Mouse (Mus musculus): ENCODE data around the gene Rin1. TPM values are rescaled to one million over a fixed set of nuclear protein-coding genes. Genes with fewer than 3 reads are reported as not detected.
A peak's percentile ranks its signal among the peaks of the same experiment; 100 is the strongest.

Rin1 gene
- polyA plus RNA-seq, 1 experiment from 2014 or later = 1.2 TPM

GRCm38 (mm10) chr19:5056251-5056650 lies 6.0 kb downstream of the Rin1 start:
- no peaks in the 10 kb centered on the region for H3K36me3 ChIP-seq (replicated peaks; ENCODE audit: control insufficient read depth, insufficient read depth, low read depth, low read length)
- peaks cover 22% of the 10 kb centered on the region for H3K4me1 ChIP-seq (ENCODE audit: control insufficient read depth, insufficient read depth, low read length)
- no peak overlapping the region for H3K4me3 ChIP-seq (ENCODE audit: low read depth, low read length)
- 10% methylated on average over 6 of the region's 6 CpGs for WGBS
- peak overlapping the region; percentile 15; the same call in 1 of the 2 replicates for H3K9ac ChIP-seq (replicated peaks; ENCODE audit: low read length)
- H3K4me2 ChIP-seq (ENCODE audit: low read depth, low read length) = no peak overlapping the region
- no peaks in the 10 kb centered on the region for H3K9me3 ChIP-seq (replicated peaks; ENCODE audit: control insufficient read depth, low read length)
- DNase-seq (ENCODE audit: low spot score) = peak; percentile 89
- no peak overlapping the region for H3K27ac ChIP-seq (replicated peaks; ENCODE audit: low read depth, low read length)
- no peak; the same call in 1 of the 2 replicates for ATAC-seq (replicated peaks; ENCODE audit: insufficient number of reproducible peaks, low FRiP score, low TSS enrichment, low read depth)
- H3K27me3 ChIP-seq (ENCODE audit: control insufficient read depth, insufficient read depth, low read length) = peaks cover 23% of the 10 kb centered on the region

- H3K9me3 ChIP-seq (replicated peaks; ENCODE audit: control insufficient read depth, low read length) = no peaks in the 10 kb centered on the region
- H3K4me2 ChIP-seq (ENCODE audit: low read depth, low read length) = no peak overlapping the region
- H3K9ac ChIP-seq (replicated peaks; ENCODE audit: low read length) = no peak overlapping the region
- 23% methylated on average over 16 of the region's 16 CpGs for WGBS
- no peak for DNase-seq (ENCODE audit: low spot score)
- no peak overlapping the region; the same call in 1 of the 2 replicates for H3K27ac ChIP-seq (replicated peaks; ENCODE audit: low read depth, low read length)
- no peak overlapping the region for H3K4me3 ChIP-seq (ENCODE audit: low read depth, low read length)
- no peak for ATAC-seq (replicated peaks; ENCODE audit: insufficient number of reproducible peaks, low FRiP score, low TSS enrichment, low read depth)
- H3K27me3 ChIP-seq (ENCODE audit: control insufficient read depth, insufficient read depth, low read length) = peaks cover 6% of the 10 kb centered on the region; the same call in 1 of the 2 replicates
- peaks cover 22% of the 10 kb centered on the region for H3K4me1 ChIP-seq (ENCODE audit: control insufficient read depth, insufficient read depth, low read length)
- H3K36me3 ChIP-seq (replicated peaks; ENCODE audit: control insufficient read depth, insufficient read depth, low read depth, low read length) = no peaks in the 10 kb centered on the region
Observed at GRCm38 (mm10) chr19:5057876-5058775, 7.8 kb downstream of the Rin1 start.

- DNase-seq (ENCODE audit: low spot score) = peak; percentile 49
- no peak overlapping the region for H3K4me3 ChIP-seq (ENCODE audit: low read depth, low read length)
Observed at GRCm38 (mm10) chr19:5058801-5059771, 8.8 kb downstream of the Rin1 start.

GRCm38 (mm10) chr19:5060365-5061330 lies 10.4 kb downstream of the Rin1 start:
- H3K4me2 ChIP-seq (ENCODE audit: low read depth, low read length) = no peak overlapping the region
- H3K9ac ChIP-seq (replicated peaks; ENCODE audit: low read length) = no peak overlapping the region
- WGBS = 45% methylated on average over 5 of the region's 5 CpGs

More at GRCm38 (mm10) chr19:5058801-5059771, 8.8 kb downstream of the Rin1 start:
- H3K4me2 ChIP-seq (ENCODE audit: low read depth, low read length) = no peak overlapping the region
- peak overlapping the region; percentile 15; the same call in 1 of the 2 replicates for H3K9ac ChIP-seq (replicated peaks; ENCODE audit: low read length)
- H3K27me3 ChIP-seq (ENCODE audit: control insufficient read depth, insufficient read depth, low read length) = no peaks in the 10 kb centered on the region
- peaks cover 22% of the 10 kb centered on the region for H3K4me1 ChIP-seq (ENCODE audit: control insufficient read depth, insufficient read depth, low read length)
- H3K27ac ChIP-seq (replicated peaks; ENCODE audit: low read depth, low read length) = peak overlapping the region; percentile 39; the same call in 1 of the 2 replicates
- no peaks in the 10 kb centered on the region for H3K9me3 ChIP-seq (replicated peaks; ENCODE audit: control insufficient read depth, low read length)
- WGBS = 12% methylated on average over 10 of the region's 10 CpGs
- ATAC-seq (replicated peaks; ENCODE audit: insufficient number of reproducible peaks, low FRiP score, low TSS enrichment, low read depth) = peak; percentile 14
- H3K36me3 ChIP-seq (replicated peaks; ENCODE audit: control insufficient read depth, insufficient read depth, low read depth, low read length) = no peaks in the 10 kb centered on the region

GRCm38 (mm10) chr19:5062041-5062440 lies 11.8 kb downstream of the Rin1 start:
- H3K4me1 ChIP-seq (ENCODE audit: control insufficient read depth, insufficient read depth, low read length) = peaks cover 22% of the 10 kb centered on the region
- 87% methylated on average over 5 of the region's 5 CpGs for WGBS

More at GRCm38 (mm10) chr19:5060365-5061330, 10.4 kb downstream of the Rin1 start:
- H3K36me3 ChIP-seq (replicated peaks; ENCODE audit: control insufficient read depth, insufficient read depth, low read depth, low read length) = no peaks in the 10 kb centered on the region
- H3K4me1 ChIP-seq (ENCODE audit: control insufficient read depth, insufficient read depth, low read length) = peaks cover 22% of the 10 kb centered on the region
- H3K4me3 ChIP-seq (ENCODE audit: low read depth, low read length) = no peak overlapping the region
- no peaks in the 10 kb centered on the region for H3K9me3 ChIP-seq (replicated peaks; ENCODE audit: control insufficient read depth, low read length)
- no peak for ATAC-seq (replicated peaks; ENCODE audit: insufficient number of reproducible peaks, low FRiP score, low TSS enrichment, low read depth)
- no peak for DNase-seq (ENCODE audit: low spot score)
- no peaks in the 10 kb centered on the region for H3K27me3 ChIP-seq (ENCODE audit: control insufficient read depth, insufficient read depth, low read length)
- H3K27ac ChIP-seq (replicated peaks; ENCODE audit: low read depth, low read length) = 0 out of 2 replicates have a peak overlapping the region, but pooled peaks have one; percentile 16

GRCm38 (mm10) chr19:5062446-5062845 lies 12.2 kb downstream of the Rin1 start:
- no peak overlapping the region for H3K4me3 ChIP-seq (ENCODE audit: low read depth, low read length)
- H3K9me3 ChIP-seq (replicated peaks; ENCODE audit: control insufficient read depth, low read length) = no peaks in the 10 kb centered on the region
- H3K36me3 ChIP-seq (replicated peaks; ENCODE audit: control insufficient read depth, insufficient read depth, low read depth, low read length) = no peaks in the 10 kb centered on the region
- no peak for ATAC-seq (replicated peaks; ENCODE audit: insufficient number of reproducible peaks, low FRiP score, low TSS enrichment, low read depth)
- no peak for DNase-seq (ENCODE audit: low spot score)
- peaks cover 22% of the 10 kb centered on the region for H3K4me1 ChIP-seq (ENCODE audit: control insufficient read depth, insufficient read depth, low read length)
- H3K4me2 ChIP-seq (ENCODE audit: low read depth, low read length) = no peak overlapping the region
- H3K9ac ChIP-seq (replicated peaks; ENCODE audit: low read length) = no peak overlapping the region
- no peak overlapping the region for H3K27ac ChIP-seq (replicated peaks; ENCODE audit: low read depth, low read length)
- H3K27me3 ChIP-seq (ENCODE audit: control insufficient read depth, insufficient read depth, low read length) = no peaks in the 10 kb centered on the region
- 47% methylated on average over 6 of the region's 6 CpGs for WGBS

More at GRCm38 (mm10) chr19:5062041-5062440, 11.8 kb downstream of the Rin1 start:
- Histone ChIP-seq H3K27me3 (ENCODE audit: control insufficient read depth, insufficient read depth, low read length) (no peaks in the 10 kb centered on the region), H3K4me2 (ENCODE audit: low read depth, low read length) (no peak overlapping the region), H3K9ac (replicated peaks; ENCODE audit: low read length) (no peak overlapping the region), H3K4me3 (ENCODE audit: low read depth, low read length) (no peak overlapping the region), H3K27ac (replicated peaks; ENCODE audit: low read depth, low read length) (no peak overlapping the region), H3K36me3 (replicated peaks; ENCODE audit: control insufficient read depth, insufficient read depth, low read depth, low read length) (no peaks in the 10 kb centered on the region), H3K9me3 (replicated peaks; ENCODE audit: control insufficient read depth, low read length) (no peaks in the 10 kb centered on the region)
- DNase-seq (ENCODE audit: low spot score) = no peak
- ATAC-seq (replicated peaks; ENCODE audit: insufficient number of reproducible peaks, low FRiP score, low TSS enrichment, low read depth) = no peak

- peaks cover 16% of the 10 kb centered on the region for H3K4me1 ChIP-seq (ENCODE audit: control insufficient read depth, insufficient read depth, low read length)
- DNase-seq (ENCODE audit: low spot score) (no peak), ATAC-seq (replicated peaks; ENCODE audit: insufficient number of reproducible peaks, low FRiP score, low TSS enrichment, low read depth) (no peak)
- no peak overlapping the region for H3K9ac ChIP-seq (replicated peaks; ENCODE audit: low read length)
- no peak overlapping the region for H3K27ac ChIP-seq (replicated peaks; ENCODE audit: low read depth, low read length)
- H3K9me3 ChIP-seq (replicated peaks; ENCODE audit: control insufficient read depth, low read length) = no peaks in the 10 kb centered on the region
- WGBS = 73% methylated on average over 7 of the region's 7 CpGs
- H3K4me3 ChIP-seq (ENCODE audit: low read depth, low read length) = no peak overlapping the region
- H3K36me3 ChIP-seq (replicated peaks; ENCODE audit: control insufficient read depth, insufficient read depth, low read depth, low read length) = no peaks in the 10 kb centered on the region
- peaks cover 3% of the 10 kb centered on the region for H3K27me3 ChIP-seq (ENCODE audit: control insufficient read depth, insufficient read depth, low read length)
- no peak overlapping the region for H3K4me2 ChIP-seq (ENCODE audit: low read depth, low read length)
Observed at GRCm38 (mm10) chr19:5065104-5065503, 14.8 kb downstream of the Rin1 start.

Measured in embryonic facial prominence, embryonic 11.5 days (tissue).